ENCODE assay signal across 16 mouse cellular contexts in the genomic region with DNA sequence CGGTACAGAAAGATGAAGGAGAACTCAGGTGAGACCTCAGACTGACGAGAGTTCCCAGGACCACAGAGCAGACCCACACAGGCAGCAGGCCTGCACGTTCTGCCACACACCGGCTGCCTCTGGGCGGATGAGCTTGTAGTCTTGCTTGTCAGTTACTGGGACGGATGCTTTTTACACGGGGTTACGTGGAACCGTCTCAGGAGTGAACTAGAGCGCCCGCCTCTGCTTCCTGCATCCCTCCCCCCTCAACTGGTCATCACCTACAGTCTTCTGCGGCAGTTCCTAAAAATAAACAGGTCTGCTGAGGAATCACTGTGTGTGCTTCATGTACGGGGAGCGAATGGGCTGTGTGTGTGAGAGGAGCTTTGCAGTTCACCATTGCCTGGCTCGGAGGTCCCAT. TPM values are rescaled to one million over a fixed set of nuclear protein-coding genes. Genes with fewer than 3 reads are reported as not detected.
A peak's percentile ranks its signal among the peaks of the same experiment; 100 is the strongest.
DNase-seq lines count a peak whose midpoint lies in the region; ATAC-seq lines count a peak whose summit lies in the region.
"Had no signal": no experiment of that assay in that cellular context is flagged by ENCODE, and none has a peak within 500 bp of the region (broad histone marks: within the 10 kb centered on the region; RNA-seq: fewer than 3 reads in every experiment).

No protein-coding gene starts in this region.

- peaks cover 14 to 26% of the 10 kb centered on the region in 2 experiments for H3K4me1 ChIP-seq in heart, embryonic 14.5 days (ENCODE audit: control insufficient read depth in 2 of 2, insufficient read depth in 2 of 2, low read length in 2 of 2)
- H3K4me1 ChIP-seq in forebrain, embryonic 10.5 days = no peaks in the 10 kb centered on the region
- H3K4me1 ChIP-seq: limb, embryonic 13.5 days had no signal

- H3K9me3 ChIP-seq in heart, embryonic 14.5 days (ENCODE audit: control insufficient read depth, low read length) = no peaks in the 10 kb centered on the region
- no peaks in the 10 kb centered on the region for H3K9me3 ChIP-seq in forebrain, embryonic 10.5 days
- H3K9me3 ChIP-seq: G1E; limb, embryonic 13.5 days; lung, embryonic 15.5 days had no signal

- H3K27ac ChIP-seq in heart, embryonic 14.5 days (replicated peaks in 1 of 2; ENCODE audit: control insufficient read depth in 1 of 2, insufficient read depth in 1 of 2, low read depth in 2 of 2, low read length in 2 of 2) = peak overlapping the region in 1 of 2 experiments; percentile 37; a peak in 2 of 4 replicates
- no peak overlapping the region for H3K27ac ChIP-seq in forebrain, embryonic 10.5 days
- H3K27ac ChIP-seq: hindbrain, embryonic 14.5 days; limb, embryonic 13.5 days; liver, embryonic 14.5 days; lung, embryonic 15.5 days had no signal

- peak overlapping the region; percentile 41 for H3K4me2 ChIP-seq in heart, embryonic 14.5 days (ENCODE audit: low read length)
- H3K4me2 ChIP-seq: hindbrain, embryonic 14.5 days; limb, embryonic 13.5 days; lung, embryonic 15.5 days had no signal

- ATAC-seq in heart, embryonic 14.5 days (ENCODE audit: insufficient number of reproducible peaks, insufficient read depth, low FRiP score, low read depth) = no peak; the same call in 1 of the 2 replicates
- ATAC-seq: intestine, embryonic 16.5 days had no signal

- H3K36me3 ChIP-seq in heart, embryonic 14.5 days (ENCODE audit: control insufficient read depth, insufficient read depth, low read length) = peaks cover 54% of the 10 kb centered on the region
- H3K36me3 ChIP-seq in forebrain, embryonic 10.5 days (replicated peaks) = peaks cover 85% of the 10 kb centered on the region

- WGBS in heart, embryonic 14.5 days = 40% methylated on average over 15 of the region's 15 CpGs
- 94% methylated on average over 15 of the region's 15 CpGs for WGBS in forebrain, embryonic 10.5 days

- peak overlapping the region; percentile 11; the same call in 1 of the 2 replicates for H3K9ac ChIP-seq in heart, embryonic 14.5 days (ENCODE audit: low read length)
- H3K9ac ChIP-seq: hindbrain, embryonic 14.5 days; limb, embryonic 13.5 days; liver, embryonic 14.5 days; lung, embryonic 15.5 days had no signal

- no peak overlapping the region for H3K4me3 ChIP-seq in heart, embryonic 14.5 days (ENCODE audit: control insufficient read depth in 1 of 2, insufficient read depth in 1 of 2, low read depth in 1 of 2, low read length in 2 of 2)
- H3K4me3 ChIP-seq in forebrain, embryonic 10.5 days = no peak overlapping the region
- H3K4me3 ChIP-seq: limb, embryonic 13.5 days; lung, embryonic 15.5 days had no signal

- no peaks in the 10 kb centered on the region for H3K27me3 ChIP-seq in heart, embryonic 14.5 days (ENCODE audit: control insufficient read depth, insufficient read depth, low read length)
- no peaks in the 10 kb centered on the region for H3K27me3 ChIP-seq in forebrain, embryonic 10.5 days (ENCODE audit: poor library complexity, severe bottlenecking)
- H3K27me3 ChIP-seq: limb, embryonic 13.5 days; lung, embryonic 15.5 days had no signal

- no peak for DNase-seq in heart, postnatal 4 days
- peak; percentile 71 for DNase-seq in CD4-positive, CD25-positive, alpha-beta regulatory T cell, adult 2 months (ENCODE audit: low read depth, low spot score)
- peak; percentile 50 for DNase-seq in T-cell, adult 2 months (ENCODE audit: low spot score)
- DNase-seq in thymus, postnatal 10 days (ENCODE audit: low spot score in 2 of 2) = peak; percentile 54 to 55
- DNase-seq in forebrain, embryonic 10.5 days (ENCODE audit: extremely low spot score, low spot score) = no peak
- DNase-seq in adrenal gland, postnatal 14 days = no peak
- DNase-seq: adrenal gland, postnatal 36 days; cerebellum, postnatal 36 days; layer of hippocampus, postnatal 36 days had no signal

RNA-seq across cellular contexts. Expression of gene Bach1, which starts 24.7 kb away (rescaled TPM):
- 7.8 and 11.8 TPM in 2 replicates for polyA plus RNA-seq in heart, embryonic 14.5 days (2014; fragmentation: Nextera tagmentation; extraction: Ambion mirVana)
- 10 to 100 TPM; 25.9 to 28.7 TPM for total RNA-seq in heart, postnatal 4 days (2021)
- polyA plus RNA-seq in forebrain, embryonic 10.5 days (2016; fragmentation: Nextera tagmentation; extraction: Ambion mirVana) = 10.8 and 12.0 TPM in 2 replicates
- total RNA-seq in adrenal gland, postnatal 14 days (2021) = 21.5 and 23.5 TPM in 2 replicates

Comparison
In these comparisons a context has a peak if more than half of its experiments do, and no peak if none do; other contexts are left out.
1. DNase-seq: peak in CD4-positive, CD25-positive, alpha-beta regulatory T cell, adult 2 months (single experiment), T-cell, adult 2 months (single experiment) and thymus, postnatal 10 days (2 of 2); none in heart, postnatal 4 days (single experiment), forebrain, embryonic 10.5 days (single experiment) and adrenal gland, postnatal 14 days (single experiment).